Mouse (Mus musculus): ENCODE data around the gene Gm45808. TPM values are rescaled to one million over a fixed set of nuclear protein-coding genes. Genes with fewer than 3 reads are reported as not detected.

The Gm45808 gene
- polyA plus RNA-seq, 1 experiment from 2014 or later: not detected

DNA sequence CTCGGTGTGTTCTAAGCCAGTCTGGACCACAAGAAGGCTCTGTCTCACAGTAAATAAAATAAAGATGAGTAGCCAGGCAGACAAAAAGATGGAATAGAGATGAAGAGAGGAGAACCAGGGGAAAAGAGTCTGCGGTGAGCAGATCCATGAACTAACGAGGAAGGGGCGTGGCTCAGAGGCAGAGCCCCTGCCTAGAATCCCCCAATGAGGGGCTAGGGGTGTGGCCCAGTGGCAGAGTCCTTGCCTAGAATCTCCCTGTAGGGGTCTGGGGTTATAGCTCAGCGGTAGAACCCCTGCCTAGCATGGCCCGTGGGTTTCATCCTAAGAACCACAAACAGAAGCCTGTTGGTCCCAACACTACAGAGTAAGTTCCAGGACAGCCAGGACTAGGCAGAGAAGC, 49.6 kb downstream of the Gm45808 start:
- Histone ChIP-seq H3K4me2 (replicated peaks; ENCODE audit: low read depth, low read length) (no peak overlapping the region), H3K36me3 (ENCODE audit: control insufficient read depth, insufficient read depth, low read length) (peaks cover under 1% of the 10 kb centered on the region; the same call in 1 of the 2 replicates), H3K27me3 (ENCODE audit: control insufficient read depth, insufficient read depth, low read length) (no peaks in the 10 kb centered on the region), H3K27ac (ENCODE audit: low read depth, low read length) (no peak overlapping the region), H3K4me1 (replicated peaks; ENCODE audit: control insufficient read depth, insufficient read depth, low read length) (peaks cover 15% of the 10 kb centered on the region), H3K9me3 (ENCODE audit: control insufficient read depth, low read length) (no peaks in the 10 kb centered on the region), H3K9ac (ENCODE audit: low read depth, low read length) (no peak overlapping the region), H3K4me3 (ENCODE audit: low read depth, low read length) (no peak overlapping the region)
- DNase-seq (ENCODE audit: low spot score): no peak
- ATAC-seq (ENCODE audit: low FRiP score): no peak
- WGBS: 24% methylated on average over 6 of the region's 6 CpGs

DNA sequence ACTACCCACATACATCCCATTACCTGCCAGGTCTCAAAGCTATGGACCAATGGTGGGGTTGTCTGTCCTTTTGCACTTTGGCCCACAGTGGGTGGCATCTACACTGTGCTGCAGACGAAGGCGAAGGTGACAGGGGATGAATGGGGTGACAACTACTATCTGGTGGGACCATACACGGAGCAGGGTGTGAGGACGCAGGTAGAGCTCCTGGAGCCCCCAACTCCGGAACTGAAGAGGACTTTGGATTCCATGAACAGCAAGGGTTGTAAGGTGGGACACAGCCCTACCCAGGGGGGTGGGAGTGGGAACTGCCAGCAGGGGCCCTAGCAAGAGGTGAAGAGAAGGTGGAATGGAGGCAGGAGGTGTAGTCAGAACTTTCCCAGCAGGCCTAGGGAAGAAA, 50.2 kb downstream of the Gm45808 start:
- no peak overlapping the region for H3K27ac ChIP-seq (ENCODE audit: low read depth, low read length)
- 91% methylated on average over 5 of the region's 5 CpGs for WGBS
- H3K4me3 ChIP-seq (ENCODE audit: low read depth, low read length): no peak overlapping the region
- H3K4me2 ChIP-seq (replicated peaks; ENCODE audit: low read depth, low read length): no peak overlapping the region
- H3K36me3 ChIP-seq (ENCODE audit: control insufficient read depth, insufficient read depth, low read length): peaks cover 3% of the 10 kb centered on the region; the same call in 1 of the 2 replicates
- no peaks in the 10 kb centered on the region for H3K27me3 ChIP-seq (ENCODE audit: control insufficient read depth, insufficient read depth, low read length)
- H3K9me3 ChIP-seq (ENCODE audit: control insufficient read depth, low read length): no peaks in the 10 kb centered on the region
- no peak overlapping the region for H3K9ac ChIP-seq (ENCODE audit: low read depth, low read length)
- no peak for DNase-seq (ENCODE audit: low spot score)
- no peak for ATAC-seq (ENCODE audit: low FRiP score)
- peaks cover 15% of the 10 kb centered on the region for H3K4me1 ChIP-seq (replicated peaks; ENCODE audit: control insufficient read depth, insufficient read depth, low read length)

DNA sequence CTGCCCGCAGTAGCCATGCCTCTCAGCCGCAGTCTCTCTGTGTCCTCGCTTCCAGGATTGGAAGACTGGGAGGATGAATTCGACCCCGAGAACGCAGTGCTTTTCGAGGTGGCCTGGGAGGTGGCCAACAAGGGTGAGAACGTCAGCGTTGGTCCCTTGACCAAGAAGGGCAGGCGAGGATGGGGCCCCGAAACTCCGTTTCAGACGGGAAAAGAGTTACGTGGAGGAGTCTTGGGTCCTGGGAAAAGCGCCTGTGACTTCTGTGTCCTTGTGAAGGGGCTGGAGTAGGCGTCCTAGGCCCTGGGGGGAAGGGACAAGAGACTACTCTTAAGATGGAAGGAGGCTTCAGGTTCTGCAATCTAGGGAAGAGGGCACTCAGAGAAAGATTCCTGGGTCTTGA, 51.6 kb downstream of the Gm45808 start:
- no peaks in the 10 kb centered on the region for H3K9me3 ChIP-seq (ENCODE audit: control insufficient read depth, low read length)
- 0 out of 2 replicates have a peak overlapping the region, but pooled peaks have one; percentile 7 for H3K27ac ChIP-seq (ENCODE audit: low read depth, low read length)
- no peak for DNase-seq (ENCODE audit: low spot score)
- H3K36me3 ChIP-seq (ENCODE audit: control insufficient read depth, insufficient read depth, low read length): peaks cover 3% of the 10 kb centered on the region; the same call in 1 of the 2 replicates
- peaks cover 15% of the 10 kb centered on the region for H3K4me1 ChIP-seq (replicated peaks; ENCODE audit: control insufficient read depth, insufficient read depth, low read length)
- H3K4me2 ChIP-seq (replicated peaks; ENCODE audit: low read depth, low read length): peak overlapping the region; percentile 68
- no peaks in the 10 kb centered on the region for H3K27me3 ChIP-seq (ENCODE audit: control insufficient read depth, insufficient read depth, low read length)
- H3K9ac ChIP-seq (ENCODE audit: low read depth, low read length): peak overlapping the region; percentile 84
- ATAC-seq (ENCODE audit: low FRiP score): peak; percentile 1; the same call in 1 of the 2 replicates
- H3K4me3 ChIP-seq (ENCODE audit: low read depth, low read length): peak overlapping the region; percentile 91
- WGBS: 4% methylated on average over 16 of the region's 16 CpGs

DNA sequence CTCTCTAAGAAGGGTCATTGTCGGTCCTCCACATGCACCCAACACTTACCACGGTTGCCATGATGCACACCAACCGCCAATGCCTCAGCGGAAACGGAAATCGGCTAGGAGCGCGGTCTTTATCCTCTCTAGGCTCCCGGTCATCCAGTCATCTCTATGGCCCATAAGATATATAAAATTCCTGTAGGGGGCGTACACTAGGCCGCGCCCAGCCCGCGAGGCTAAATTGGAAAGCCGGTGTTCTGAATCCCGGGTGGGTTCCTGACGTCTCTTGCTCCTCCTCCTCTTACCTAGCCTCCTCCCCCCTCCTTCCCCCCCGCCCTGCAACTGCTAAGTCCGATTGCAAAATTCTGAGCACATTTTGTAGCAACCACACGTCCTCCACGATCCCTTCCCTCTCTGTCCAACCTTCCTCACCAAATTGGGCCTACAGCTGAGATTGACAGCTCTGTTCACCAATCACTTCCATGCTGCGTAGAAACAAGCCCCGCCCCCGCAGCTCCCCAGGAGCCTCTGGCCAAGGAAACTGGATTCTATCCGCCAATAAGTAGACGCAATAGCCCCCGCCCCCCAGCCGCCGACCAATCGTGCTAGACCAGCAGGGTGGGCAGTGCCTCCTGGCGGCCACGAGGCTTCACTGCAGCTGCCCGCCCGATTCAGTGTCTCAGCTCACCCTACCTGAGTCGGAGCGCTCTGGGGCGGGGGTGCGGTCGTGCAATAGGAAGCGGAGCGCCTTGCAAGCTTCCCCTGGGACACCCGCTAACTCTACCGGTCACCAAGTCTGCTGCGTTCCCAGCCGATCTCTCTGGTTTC, 52.2 kb downstream of the Gm45808 start, which contains the start of gene Gys1:
Gene Gys1, plus strand, starts transcription at position 642 of the 813 bp plus-strand sequence.
- H3K36me3 ChIP-seq (ENCODE audit: control insufficient read depth, insufficient read depth, low read length): peaks cover 3% of the 10 kb centered on the region
- H3K9me3 ChIP-seq (ENCODE audit: control insufficient read depth, low read length): no peaks in the 10 kb centered on the region
- ATAC-seq (ENCODE audit: low FRiP score) (peak; percentile 98), DNase-seq (ENCODE audit: low spot score) (peak; percentile 100)
- H3K4me2 ChIP-seq (replicated peaks; ENCODE audit: low read depth, low read length): peak within 1 kb of the TSS; percentile 91
- under 1% methylated on average over 45 of the region's 45 CpGs for WGBS
- peak within 1 kb of the TSS; percentile 86 for H3K27ac ChIP-seq (ENCODE audit: low read depth, low read length)
- peak within 1 kb of the TSS; percentile 91 for H3K4me3 ChIP-seq (ENCODE audit: low read depth, low read length)
- H3K4me1 ChIP-seq (replicated peaks; ENCODE audit: control insufficient read depth, insufficient read depth, low read length): peaks cover 15% of the 10 kb centered on the region
- H3K27me3 ChIP-seq (ENCODE audit: control insufficient read depth, insufficient read depth, low read length): no peaks in the 10 kb centered on the region
- H3K9ac ChIP-seq (ENCODE audit: low read depth, low read length): peak within 1 kb of the TSS; percentile 84

DNA sequence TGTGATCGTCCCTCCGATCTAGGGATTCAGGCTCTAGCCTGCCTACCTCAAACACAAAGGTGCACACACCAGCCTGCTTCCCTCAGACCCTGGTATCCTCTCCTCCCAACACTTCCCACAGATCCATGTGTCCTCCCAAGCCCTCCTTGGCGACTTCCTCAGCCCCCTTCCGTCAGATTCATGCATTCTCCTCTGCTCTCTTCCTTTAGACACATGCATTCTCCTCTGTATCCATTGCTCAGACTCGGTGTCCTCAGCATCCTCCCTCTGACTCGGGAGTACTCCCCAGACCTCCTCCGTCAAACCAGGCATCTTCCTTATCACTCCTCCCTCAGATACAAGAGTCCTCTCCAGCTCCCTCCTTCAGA, 52.8 kb downstream of the Gm45808 start:
- no peaks in the 10 kb centered on the region for H3K27me3 ChIP-seq (ENCODE audit: control insufficient read depth, insufficient read depth, low read length)
- ATAC-seq (ENCODE audit: low FRiP score) (no peak), DNase-seq (ENCODE audit: low spot score) (no peak)
- peaks cover 15% of the 10 kb centered on the region for H3K4me1 ChIP-seq (replicated peaks; ENCODE audit: control insufficient read depth, insufficient read depth, low read length)
- H3K9me3 ChIP-seq (ENCODE audit: control insufficient read depth, low read length): no peaks in the 10 kb centered on the region
- H3K4me3 ChIP-seq (ENCODE audit: low read depth, low read length): peak overlapping the region; percentile 91
- H3K27ac ChIP-seq (ENCODE audit: low read depth, low read length): no peak overlapping the region
- peak overlapping the region; percentile 91 for H3K4me2 ChIP-seq (replicated peaks; ENCODE audit: low read depth, low read length)
- 1% methylated on average over 7 of the region's 7 CpGs for WGBS
- peaks cover 6% of the 10 kb centered on the region for H3K36me3 ChIP-seq (ENCODE audit: control insufficient read depth, insufficient read depth, low read length)
- peak overlapping the region; percentile 81 for H3K9ac ChIP-seq (ENCODE audit: low read depth, low read length)

DNA sequence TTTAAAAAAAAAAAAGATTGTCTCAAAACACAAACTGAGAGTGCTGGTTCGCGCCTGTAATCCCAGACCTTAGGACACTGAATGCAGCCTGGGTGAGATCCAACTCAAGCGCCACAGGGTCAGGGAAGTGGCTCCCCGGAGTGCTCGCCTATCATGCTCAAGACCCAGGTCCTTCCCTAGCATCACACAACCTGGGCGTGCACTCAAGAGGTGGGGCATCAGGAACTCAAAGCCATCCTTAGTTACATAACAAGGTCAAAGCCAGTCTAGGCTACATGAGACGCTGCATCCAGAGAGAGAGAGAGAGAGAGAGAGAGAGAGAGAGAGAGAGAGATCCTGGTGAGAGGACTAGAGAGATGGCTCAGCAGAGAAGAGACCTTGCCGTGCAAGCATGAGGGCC, 60.1 kb downstream of the Gm45808 start:
- DNase-seq (ENCODE audit: low spot score) (no peak), ATAC-seq (ENCODE audit: low FRiP score) (no peak)
- Histone ChIP-seq H3K4me2 (replicated peaks; ENCODE audit: low read depth, low read length) (no peak overlapping the region), H3K4me1 (replicated peaks; ENCODE audit: control insufficient read depth, insufficient read depth, low read length) (no peaks in the 10 kb centered on the region), H3K36me3 (ENCODE audit: control insufficient read depth, insufficient read depth, low read length) (peaks cover 26% of the 10 kb centered on the region), H3K9ac (ENCODE audit: low read depth, low read length) (no peak overlapping the region), H3K27ac (ENCODE audit: low read depth, low read length) (no peak overlapping the region), H3K9me3 (ENCODE audit: control insufficient read depth, low read length) (no peaks in the 10 kb centered on the region), H3K27me3 (ENCODE audit: control insufficient read depth, insufficient read depth, low read length) (no peaks in the 10 kb centered on the region), H3K4me3 (ENCODE audit: low read depth, low read length) (no peak overlapping the region)
- 90% methylated on average over 8 of the region's 8 CpGs for WGBS

DNA sequence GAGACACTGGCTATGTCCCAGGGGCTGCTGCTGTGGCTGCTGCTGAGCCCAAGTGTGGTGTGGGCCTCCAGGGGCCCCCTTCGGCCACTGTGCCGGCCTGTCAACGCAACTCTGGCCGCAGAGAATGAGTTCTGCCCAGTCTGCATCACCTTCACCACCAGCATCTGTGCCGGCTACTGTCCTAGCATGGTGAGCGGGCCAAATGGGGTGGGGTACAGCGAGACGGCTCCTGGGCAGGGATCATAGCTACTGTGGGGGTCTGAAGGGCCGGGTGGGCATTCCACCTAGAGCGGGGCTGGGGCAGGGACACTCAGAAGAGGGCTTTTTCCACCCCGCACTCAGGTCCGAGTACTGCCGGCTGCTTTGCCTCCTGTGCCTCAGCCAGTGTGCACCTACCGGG, 65.4 kb downstream of the Gm45808 start:
- H3K27me3 ChIP-seq (ENCODE audit: control insufficient read depth, insufficient read depth, low read length): peaks cover 38% of the 10 kb centered on the region

DNA sequence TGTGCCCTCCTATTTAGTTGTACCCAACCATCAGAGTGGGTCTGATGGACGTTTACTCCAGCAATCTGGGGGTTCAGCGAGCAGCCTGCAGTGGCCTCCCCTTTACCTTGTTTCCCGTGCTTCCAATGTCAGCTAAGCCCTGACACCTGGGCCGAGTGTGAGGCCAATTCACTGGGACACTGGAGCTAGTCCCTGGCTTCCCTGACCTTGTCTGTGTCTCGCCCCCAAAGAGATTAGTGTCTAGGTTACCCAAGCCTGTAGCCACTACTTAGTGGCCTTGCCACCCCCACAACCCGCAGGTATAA, 66.0 kb downstream of the Gm45808 start, which contains the start of gene Lhb:
Gene Lhb, plus strand, starts transcription at position 206 of the 305 bp plus-strand sequence.
- peaks cover 44% of the 10 kb centered on the region for H3K27me3 ChIP-seq (ENCODE audit: control insufficient read depth, insufficient read depth, low read length)
- H3K4me1 ChIP-seq (replicated peaks; ENCODE audit: control insufficient read depth, insufficient read depth, low read length): no peaks in the 10 kb centered on the region
- H3K9me3 ChIP-seq (ENCODE audit: control insufficient read depth, low read length): no peaks in the 10 kb centered on the region
- peaks cover 17% of the 10 kb centered on the region for H3K36me3 ChIP-seq (ENCODE audit: control insufficient read depth, insufficient read depth, low read length)
- no peak within 1 kb of the TSS for H3K9ac ChIP-seq (ENCODE audit: low read depth, low read length)
- H3K27ac ChIP-seq (ENCODE audit: low read depth, low read length): no peak within 1 kb of the TSS
- no peak for ATAC-seq (ENCODE audit: low FRiP score)
- H3K4me2 ChIP-seq (replicated peaks; ENCODE audit: low read depth, low read length): no peak within 1 kb of the TSS
- 59% methylated on average over 6 of the region's 6 CpGs for WGBS
- DNase-seq (ENCODE audit: low spot score): no peak
- H3K4me3 ChIP-seq (ENCODE audit: low read depth, low read length): no peak within 1 kb of the TSS

More for the DNA sequence above, 65.4 kb downstream of the Gm45808 start:
- no peak overlapping the region for H3K9ac ChIP-seq (ENCODE audit: low read depth, low read length)
- no peak overlapping the region for H3K4me2 ChIP-seq (replicated peaks; ENCODE audit: low read depth, low read length)
- ATAC-seq (ENCODE audit: low FRiP score): no peak
- no peak overlapping the region for H3K27ac ChIP-seq (ENCODE audit: low read depth, low read length)
- H3K4me1 ChIP-seq (replicated peaks; ENCODE audit: control insufficient read depth, insufficient read depth, low read length): no peaks in the 10 kb centered on the region
- H3K36me3 ChIP-seq (ENCODE audit: control insufficient read depth, insufficient read depth, low read length): peaks cover 17% of the 10 kb centered on the region
- no peaks in the 10 kb centered on the region for H3K9me3 ChIP-seq (ENCODE audit: control insufficient read depth, low read length)
- DNase-seq (ENCODE audit: low spot score): no peak
- WGBS: 92% methylated on average over 14 of the region's 14 CpGs
- H3K4me3 ChIP-seq (ENCODE audit: low read depth, low read length): no peak overlapping the region

Data from hindbrain, embryonic 11.5 days (tissue).